Mouse (Mus musculus) adrenal gland, postnatal 14 days (tissue): ENCODE results near the gene Snap23. TPM values are rescaled to one million over a fixed set of nuclear protein-coding genes. Genes with fewer than 3 reads are reported as not detected.

Experiments
- DNase-seq: peaks from one replicate; pipeline ENCODE4 v3.0.0; 2021; ENCODE audit warnings: mixed read lengths
- total RNA-seq: library from RNA; stranded (reverse); gene quantifications from 2 replicates; pipeline ENCODE4 v1.2.3, GENCODE M21; 2021

Snap23 gene
- total RNA-seq, 1 experiment from 2014 or later = 55.9 TPM

DNA sequence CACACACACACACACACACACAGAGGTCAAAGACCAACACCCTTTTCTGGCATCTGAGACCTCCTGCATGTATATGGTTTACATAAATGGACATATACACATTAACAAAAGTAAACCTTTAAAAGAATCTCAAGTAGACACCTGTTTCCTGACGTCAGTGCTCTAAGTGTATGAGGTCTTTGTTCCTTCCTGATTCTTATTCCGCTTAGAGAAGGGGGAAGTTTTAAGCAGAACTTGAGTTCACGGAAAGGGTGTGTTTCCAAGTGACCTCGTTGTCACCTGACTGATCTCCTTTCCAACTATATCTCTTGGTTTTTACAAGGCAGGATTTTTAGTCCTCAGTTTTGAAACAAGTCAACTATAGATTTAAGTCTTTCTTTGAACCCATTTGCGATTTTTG lies 10.8 kb downstream of the Snap23 start:
- no peak for DNase-seq

DNA sequence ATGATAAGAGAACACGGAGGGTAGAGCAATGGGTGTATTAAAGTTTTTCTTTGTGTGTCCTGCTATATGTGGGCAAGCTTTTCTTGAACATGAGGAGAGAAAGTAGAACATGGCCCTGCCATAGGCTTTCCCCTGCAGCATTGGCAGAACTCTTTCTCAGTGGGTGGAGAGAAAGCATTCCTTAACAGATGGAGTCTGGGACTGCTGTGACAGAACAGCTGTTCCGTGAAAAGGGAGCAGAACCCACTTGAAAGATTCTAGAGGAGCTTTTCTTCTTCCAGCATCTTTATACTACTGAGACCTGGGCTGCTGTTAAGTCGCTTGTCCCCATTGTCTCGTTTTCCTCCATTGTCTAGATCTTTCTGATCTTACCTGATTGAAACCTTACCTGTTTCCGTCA lies 22.3 kb downstream of the Snap23 start:
- no peak for DNase-seq

DNA sequence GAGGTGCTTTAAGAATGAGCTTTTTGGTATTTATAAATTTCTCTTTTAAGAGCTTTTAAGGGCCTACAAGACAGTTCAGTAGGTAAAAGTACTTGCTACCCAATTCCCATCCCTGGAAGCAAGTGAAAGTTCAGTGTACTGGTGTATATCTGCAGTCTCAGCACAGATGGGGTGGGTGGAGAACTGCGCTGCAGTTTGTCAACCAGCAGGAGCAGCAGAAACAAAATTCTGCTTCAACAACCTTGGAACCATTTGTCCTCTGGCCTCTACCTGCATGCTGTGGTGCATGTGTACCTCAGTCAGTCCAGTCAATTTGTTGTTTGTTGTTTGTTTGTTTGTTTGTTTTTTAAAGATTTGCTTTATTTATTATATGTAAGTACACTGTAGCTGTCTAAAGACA lies 24.8 kb downstream of the Snap23 start:
- no peak for DNase-seq

DNA sequence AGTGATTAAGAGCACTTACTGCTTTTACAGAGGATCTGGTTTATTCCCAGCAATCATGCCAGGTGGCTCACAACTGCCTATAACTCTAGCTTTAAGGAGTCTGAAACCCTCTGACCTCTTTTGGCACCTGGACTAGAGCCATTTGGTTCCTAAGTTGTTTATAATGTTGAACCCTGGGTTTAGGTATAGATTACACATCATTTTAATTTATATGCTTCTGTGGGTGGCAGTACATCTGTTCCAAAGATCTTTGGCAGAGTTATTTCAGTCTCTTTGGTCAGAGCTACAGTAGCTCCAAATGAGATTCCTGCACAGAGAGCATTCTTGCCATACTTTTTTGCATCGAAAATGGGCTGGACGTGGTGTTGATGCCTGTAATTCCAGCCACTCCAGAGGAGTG lies 30.3 kb downstream of the Snap23 start:
- no peak for DNase-seq

DNA sequence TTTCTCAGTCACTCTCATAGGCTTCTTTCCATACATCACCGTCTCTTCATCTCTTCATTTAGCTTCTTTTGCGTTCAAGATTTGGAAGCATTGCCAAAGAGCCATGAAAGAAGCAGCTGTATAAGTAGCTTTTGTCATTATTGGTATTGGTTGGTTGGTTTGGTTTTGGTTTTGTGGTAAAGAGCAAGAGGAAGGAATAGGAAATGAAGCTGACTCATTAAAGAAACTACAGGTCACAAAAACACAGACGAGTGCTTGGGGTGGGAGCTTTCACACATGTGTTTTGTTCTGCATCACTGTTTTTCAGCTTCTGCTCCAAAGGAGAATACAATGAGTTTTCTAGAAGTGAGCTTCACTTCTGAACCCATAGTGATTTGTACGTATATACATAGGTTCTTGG lies 32.0 kb downstream of the Snap23 start:
- no peak for DNase-seq

DNA sequence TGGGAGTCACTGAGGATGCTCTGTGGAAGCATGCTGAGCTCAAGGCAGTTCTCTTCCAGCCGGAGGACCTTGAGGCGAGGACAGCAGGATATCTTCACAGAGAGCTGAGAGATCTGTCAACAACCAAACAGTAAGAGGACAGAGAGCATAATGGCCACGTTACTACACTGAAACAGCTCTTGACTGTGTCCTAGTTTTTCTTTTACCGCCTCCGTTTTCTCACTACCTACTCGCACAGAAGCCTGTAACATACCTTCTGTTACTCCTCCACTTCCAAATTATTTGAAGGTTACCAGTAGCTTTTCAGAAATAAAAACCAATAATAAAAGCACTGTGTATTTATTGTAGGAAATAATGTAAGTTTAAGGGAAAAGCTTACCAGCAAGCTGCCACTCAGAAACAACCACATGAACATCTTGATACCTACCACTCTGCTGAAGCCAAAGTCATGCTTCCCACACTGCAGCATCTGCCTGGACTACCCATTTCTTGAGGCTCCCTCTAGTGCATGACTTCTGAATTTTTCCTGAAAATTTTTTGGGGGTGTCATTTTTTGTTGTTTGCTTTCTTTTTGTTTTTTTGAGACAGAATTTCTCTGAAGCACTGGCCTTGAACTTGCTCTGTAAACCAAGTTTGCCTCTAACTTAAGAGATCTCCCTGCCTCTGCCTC lies 38.7 kb downstream of the Snap23 start:
- DNase-seq = peak; percentile 24

DNA sequence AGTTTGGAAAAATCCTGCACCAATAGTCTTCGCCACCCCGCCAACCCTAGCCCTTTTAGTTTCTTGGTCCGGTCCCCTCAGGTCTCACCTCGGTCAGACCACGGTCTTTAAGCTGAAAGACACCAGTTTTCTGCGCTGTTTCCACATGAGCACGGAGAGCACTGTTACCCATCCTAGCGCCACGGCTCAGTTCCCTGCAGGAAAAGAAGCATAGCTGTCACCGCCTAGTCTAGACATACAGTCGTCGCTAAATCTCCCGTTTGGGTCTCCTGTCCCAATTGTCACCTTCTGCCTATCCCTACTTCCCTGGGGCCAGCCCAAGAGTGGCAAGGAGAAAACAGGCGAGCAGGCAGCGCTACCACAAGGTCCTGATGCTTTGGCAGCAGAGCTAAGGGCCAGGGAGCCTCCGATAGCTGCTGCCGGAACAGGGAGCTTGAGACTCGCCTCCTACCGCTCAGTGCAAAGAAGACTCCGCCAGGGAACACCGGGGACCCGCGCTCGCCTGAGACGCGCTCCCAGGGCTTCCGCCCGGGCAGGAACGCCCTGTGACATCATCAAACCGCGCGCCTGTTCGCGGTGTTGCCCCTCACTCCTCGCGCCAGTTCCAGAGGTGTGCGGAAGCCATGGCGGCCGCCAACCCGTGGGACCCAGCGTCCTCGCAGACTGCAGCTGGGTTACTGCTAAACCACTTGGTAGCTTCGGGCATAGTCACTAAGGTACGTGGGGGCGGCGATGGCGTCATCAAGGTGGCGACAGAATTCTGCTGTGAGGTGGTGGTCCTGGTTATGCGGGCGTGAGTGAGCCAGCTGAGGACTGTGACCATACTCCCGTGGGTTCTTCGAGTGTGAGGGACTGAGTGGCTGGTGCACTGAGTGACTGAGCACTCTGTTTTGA lies 41.6 kb downstream of the Snap23 start, which contains the start of the genes Haus2 and Lrrc57:
Gene Haus2, plus strand, starts transcription at position 554 of the 894 bp plus-strand sequence.
Gene Lrrc57, minus strand, starts transcription at position 691 of the 894 bp plus-strand sequence.
- DNase-seq = peak; percentile 97

DNA sequence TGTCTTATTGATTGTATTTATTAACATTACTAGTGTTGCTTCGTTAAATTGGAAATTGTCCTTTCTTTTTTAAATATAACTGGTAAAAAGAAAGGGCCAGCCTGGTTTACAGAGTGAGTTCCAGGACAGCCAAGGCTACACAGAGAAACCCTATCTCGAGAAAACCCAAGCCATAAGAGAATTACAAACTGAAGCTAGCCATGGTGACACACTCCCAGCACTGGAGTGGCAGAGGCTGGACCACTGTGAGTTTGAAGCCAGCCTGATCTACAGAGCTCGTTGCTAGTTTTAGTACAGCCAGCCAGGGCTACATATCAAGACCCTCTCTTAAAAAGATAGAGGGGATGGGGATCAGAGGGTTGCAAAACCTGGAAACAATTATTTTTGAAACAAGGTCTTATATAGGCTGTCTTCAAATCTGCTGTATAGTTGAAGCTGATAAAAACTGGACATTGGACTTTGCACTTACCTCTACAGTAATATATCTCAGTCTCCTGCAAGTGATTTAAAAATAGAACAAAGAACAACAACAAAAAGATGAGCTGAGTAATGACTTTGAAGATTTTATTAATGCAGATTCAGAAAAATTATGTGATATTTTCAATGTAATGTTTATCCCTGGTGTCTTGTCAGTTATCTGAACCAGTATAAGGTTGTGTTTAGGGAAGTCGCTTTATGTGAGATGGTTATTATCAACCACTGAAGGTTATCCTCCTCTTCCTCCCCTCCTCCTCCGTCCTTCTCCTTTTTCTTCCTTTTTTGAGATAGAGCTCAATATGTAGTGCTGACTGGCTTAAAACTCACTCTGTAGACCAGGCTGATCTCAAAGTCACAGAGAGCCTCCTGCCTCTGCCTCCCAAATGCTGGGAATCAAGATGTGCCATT lies 49.0 kb downstream of the Snap23 start:
- DNase-seq = no peak

DNA sequence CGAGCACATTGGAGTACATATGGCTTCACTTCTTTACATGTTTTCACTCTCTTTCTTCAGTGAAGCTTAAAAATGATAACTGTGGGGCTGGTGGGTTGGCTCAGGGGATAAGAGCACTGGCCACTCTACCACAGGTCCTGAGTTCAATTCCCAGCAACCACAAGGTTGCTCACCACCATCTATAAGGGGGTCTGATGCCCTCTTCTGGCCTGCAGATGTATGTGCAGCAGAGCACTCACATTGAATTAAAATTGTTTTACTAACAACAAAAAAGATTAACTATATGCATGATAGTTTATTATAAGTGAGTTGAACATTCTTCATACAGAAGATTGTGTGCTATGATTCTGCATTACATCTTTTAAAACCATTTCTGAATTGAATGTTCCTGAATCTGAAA lies 52.1 kb downstream of the Snap23 start:
- no peak for DNase-seq

DNA sequence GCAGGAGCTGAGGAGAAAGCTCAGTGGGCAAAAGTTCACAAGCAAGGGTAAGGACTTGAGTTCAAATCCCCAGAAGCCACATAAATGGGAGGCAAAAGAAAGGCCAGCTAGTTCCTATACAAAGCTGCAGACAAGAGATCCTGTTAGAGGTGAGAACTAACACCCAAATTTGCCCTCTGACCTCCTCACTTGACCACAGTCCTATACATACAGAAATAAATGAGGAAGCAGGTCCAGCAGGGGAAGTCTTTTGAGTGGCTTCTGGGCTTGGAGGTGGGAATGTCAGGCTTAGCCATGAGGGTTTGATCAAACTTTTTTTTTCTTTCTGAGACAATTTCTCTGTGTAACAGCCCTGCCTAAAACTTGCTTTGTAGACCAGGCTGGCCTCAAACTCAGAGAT lies 55.4 kb downstream of the Snap23 start:
- no peak for DNase-seq

DNA sequence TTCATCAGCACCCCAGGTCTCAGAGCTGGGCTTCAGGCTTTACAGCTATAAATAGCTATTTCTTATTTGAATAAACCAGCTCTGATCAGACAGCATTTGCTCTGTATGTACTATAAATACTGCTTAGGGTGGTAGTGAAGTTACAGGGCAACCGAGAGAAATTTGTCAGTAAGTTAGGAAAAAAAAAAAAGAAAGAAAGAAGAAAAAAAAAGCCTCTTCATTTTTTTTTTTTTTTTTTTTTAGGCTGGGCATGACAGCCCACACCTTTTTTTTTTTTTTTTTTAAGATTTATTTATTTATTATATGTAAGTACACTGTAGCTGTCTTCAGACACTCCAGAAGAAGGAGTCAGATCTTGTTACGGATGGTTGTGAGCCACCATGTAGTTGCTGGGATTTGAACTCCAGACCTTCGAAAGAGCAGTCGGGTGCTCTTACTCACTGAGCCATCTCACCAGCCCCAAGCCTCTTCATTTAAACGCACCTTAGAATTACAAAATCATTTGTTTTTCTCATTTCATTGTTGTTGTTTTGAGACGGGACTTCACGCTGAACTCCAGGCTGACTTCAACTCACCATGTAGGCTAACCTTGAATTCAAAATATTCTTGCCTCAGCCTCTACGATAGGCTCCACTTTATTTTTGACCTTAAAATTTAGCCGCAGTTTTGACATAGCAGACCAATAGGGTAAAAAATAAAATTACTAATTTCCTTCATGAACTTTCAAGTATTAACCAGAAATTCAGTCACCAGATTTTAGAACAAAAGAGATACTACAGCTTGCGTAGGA lies 60.8 kb downstream of the Snap23 start:
- no peak for DNase-seq

DNA sequence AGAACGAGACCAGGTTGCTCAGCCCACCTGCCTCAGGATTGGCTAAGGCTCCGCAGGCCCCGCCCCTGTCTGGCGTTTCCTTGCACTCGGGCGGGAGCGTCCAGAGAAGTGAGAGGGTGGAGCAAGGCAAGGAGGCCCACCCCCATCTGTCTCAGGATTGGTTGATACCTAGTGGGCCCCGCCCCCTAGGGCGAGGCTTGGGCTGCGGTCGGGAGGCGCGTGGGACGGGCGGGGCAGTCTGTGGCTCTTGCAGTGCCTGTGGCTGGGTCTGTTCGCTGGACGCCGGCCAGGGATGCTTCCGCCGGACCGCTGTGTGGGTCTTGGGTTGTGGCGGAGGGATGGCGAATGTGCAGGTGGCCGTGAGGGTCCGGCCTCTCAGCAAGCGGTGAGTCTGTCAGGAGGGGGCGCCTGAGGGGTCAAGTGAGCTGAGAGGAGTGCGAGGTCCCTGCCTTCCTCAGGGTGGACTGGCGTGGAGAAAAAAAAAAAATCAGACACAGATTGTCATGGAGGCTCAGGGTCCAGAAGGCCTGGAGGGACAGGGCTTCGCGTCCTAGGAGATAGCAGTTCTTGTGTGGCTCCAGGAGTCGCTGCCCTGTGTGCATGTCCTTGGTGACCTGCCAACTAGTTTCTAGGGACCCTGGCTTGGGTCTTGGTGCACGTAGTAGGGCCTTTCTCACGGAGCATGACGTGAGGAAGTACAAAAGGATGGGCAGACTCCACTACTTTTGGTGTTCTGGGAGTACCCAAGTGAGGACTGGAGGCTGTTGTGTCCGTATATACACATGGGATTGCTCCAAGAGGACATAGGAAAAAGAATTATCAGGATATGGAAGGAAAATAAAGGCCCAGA lies 61.6 kb downstream of the Snap23 start, which contains the start of gene Stard9:
Gene Stard9, plus strand, starts transcription at position 236 of the 850 bp plus-strand sequence.
- DNase-seq = peak; percentile 99

DNA sequence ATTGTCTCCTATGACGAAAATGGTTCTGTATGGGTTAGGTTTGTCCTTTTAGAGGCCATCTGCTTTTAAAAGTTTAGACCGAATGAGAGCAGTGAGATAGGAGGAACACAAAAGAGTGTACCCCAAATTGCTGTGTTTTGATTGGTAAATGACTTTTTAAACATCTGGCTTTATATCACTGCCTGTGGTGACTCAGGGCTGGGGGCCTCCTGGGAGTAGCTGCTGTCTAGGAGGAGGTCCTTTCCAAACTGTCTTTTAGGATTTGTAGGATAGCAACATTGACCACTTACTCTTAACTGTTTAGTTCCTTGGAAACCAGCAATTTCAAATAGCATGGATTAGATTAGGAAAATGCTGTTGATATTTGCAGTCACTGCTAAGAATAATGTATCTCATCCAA lies 62.8 kb downstream of the Snap23 start:
- DNase-seq = no peak

DNA sequence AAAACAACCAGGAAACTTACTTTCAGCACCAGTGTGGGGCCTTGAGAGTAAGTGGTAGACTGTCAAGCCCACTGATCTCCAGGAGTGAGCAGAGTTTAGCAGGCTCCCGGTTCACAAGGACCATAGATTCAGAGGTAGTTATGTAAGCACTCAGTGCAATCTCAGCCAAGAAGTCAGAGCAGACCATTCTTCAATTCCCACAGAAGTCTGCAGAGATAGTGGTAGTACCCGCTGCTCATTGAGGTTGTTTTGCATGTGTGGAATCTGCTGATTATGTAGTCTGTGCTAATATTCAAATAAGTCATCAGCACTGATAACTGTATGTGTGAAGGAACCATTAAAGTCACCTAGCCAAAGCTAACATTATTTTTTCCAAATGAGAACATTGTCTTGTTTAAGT lies 63.2 kb downstream of the Snap23 start:
- no peak for DNase-seq

DNA sequence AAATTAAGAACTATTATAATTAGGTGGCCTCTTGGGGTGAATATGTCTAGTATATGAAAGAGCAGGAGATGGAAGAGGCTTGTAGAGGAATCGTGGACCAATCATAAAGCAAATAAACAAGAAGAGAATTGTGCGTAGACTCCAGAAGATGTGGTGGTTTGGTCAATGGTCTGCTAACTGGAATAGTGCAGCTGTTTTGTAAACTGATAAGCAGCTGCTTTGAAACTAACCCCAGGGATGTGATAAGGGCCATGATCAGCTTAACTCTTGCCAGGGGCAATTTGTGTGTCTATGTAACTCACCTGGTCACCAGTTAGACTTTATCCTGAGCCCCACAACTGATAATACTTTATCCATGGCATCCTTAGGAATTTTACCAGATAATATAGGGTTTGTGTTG lies 64.0 kb downstream of the Snap23 start:
- no peak for DNase-seq

DNA sequence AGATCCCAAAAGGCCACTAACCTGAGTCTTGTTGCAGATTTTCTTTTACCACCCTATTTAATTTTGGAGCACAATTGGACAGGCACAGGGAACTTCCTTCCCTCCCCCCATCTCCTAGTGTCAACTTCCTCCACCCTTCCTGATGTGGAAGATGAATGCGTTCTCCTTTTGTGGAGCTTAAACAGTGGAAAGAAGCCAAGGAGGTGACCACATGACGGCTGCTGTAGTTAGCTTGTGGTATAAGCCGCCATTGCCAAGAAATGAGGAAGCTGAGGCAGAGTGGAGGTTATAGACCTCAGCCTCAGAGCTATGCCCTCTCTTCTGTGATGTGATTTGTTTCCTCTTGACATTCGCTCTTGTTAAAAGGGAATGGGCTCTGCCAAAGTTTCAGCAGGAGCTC lies 64.5 kb downstream of the Snap23 start:
- no peak for DNase-seq

DNA sequence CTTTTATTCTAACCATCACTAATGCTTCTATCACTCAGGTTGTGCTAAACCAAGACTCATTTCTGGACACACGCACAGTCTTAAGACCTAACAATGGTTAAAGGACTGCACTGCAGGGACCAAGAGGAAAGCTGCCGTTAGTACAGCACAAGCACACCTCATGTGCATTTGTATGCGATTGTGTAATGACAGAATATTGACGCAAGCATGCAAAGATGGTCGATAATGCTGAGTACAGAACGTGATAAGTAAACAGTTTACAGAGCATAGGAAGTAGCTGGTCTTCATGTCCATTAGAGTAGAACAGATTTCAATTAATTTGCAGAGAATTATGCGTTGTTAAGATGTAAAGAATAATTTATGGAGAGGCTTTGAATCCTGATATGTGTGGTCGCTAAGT lies 73.4 kb downstream of the Snap23 start:
- no peak for DNase-seq

DNA sequence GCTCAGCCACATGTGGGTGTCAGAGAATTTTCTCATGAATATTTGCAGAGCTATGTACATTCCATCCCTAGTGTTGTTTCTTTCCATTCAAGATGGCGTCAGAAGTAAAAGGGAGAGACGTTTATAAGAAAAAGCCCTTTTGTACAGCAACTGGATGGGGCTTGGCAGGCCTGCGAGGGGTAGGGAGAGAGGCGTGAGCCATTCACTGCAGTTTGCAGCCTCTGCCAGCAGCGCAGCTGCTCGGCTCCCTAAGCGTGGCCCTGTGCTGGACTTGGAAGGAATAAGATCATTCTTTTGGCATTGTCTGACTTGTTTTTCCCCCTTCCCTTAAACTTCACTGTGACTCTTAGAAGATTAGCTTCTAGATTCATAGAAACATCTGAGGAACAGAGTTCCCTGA lies 76.4 kb downstream of the Snap23 start:
- DNase-seq = peak; percentile 27

DNA sequence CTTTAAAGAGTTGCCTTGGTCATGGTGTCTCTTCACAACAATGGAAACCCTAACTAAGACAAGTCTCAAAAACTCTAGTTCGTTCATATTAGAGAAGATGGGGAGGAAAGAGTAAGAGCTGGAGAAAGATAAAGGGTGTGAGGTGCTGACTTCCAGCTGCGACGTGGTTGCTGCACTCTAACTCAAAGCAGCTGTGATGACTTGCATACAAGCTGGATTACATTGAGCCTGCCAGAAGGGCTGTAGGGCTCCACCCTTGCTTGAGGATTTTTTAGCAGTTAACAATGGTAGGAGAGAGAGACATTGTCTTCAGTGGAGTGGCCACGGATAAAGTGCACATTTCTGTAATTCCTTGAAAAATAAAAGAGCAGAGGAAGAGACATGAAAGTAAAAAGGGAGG lies 79.3 kb downstream of the Snap23 start:
- DNase-seq = no peak
